Mouse (Mus musculus) limb, embryonic 14.5 days (tissue): Measurements from ENCODE around the gene Mras. TPM values are rescaled to one million over a fixed set of nuclear protein-coding genes. Genes with fewer than 3 reads are reported as not detected.

Experiments
- ATAC-seq: fragments of 200-750 bp; cut with Nextera tagmentation; 2 replicates; pipeline ENCODE4 v1.8.0; 2017; ENCODE audit warnings: low read depth, moderate number of reproducible peaks, moderate TSS enrichment; ENCODE audit not compliant: low FRiP score
- DNase-seq: peaks from one replicate; pipeline ENCODE4 v3.0.0-alpha.2; 2015; ENCODE audit warnings: low spot score
- H3K27ac ChIP-seq: fragments of 300-500 bp; sonication (generic); replicated peaks from 2 replicates; pipeline ENCODE4 v1.5.1; 2014; ENCODE audit warnings: low read depth, mild to moderate bottlenecking, low read length, moderate library complexity, mixed read lengths
- H3K27me3 ChIP-seq: fragments of 300-500 bp; sonication (generic); 2 replicates; pipeline ENCODE4 v1.6.1; 2014; ENCODE audit warnings: low read length, mixed read lengths; ENCODE audit not compliant: control insufficient read depth, insufficient read depth
- H3K36me3 ChIP-seq: fragments of 300-500 bp; sonication (generic); 2 replicates; pipeline ENCODE4 v1.6.1; 2014; ENCODE audit warnings: mild to moderate bottlenecking, low read length, moderate library complexity, mixed read lengths; ENCODE audit not compliant: control insufficient read depth, insufficient read depth
- H3K4me1 ChIP-seq: fragments of 300-500 bp; sonication (generic); 2 replicates; pipeline ENCODE4 v1.6.1; 2014; ENCODE audit warnings: antibody characterized with exemption, low read length, mixed read lengths; ENCODE audit not compliant: control insufficient read depth, insufficient read depth
- H3K4me2 ChIP-seq: fragments of 300-500 bp; sonication (generic); replicated peaks from 2 replicates; pipeline ENCODE4 v1.6.1; 2014; ENCODE audit warnings: low read depth, mild to moderate bottlenecking, low read length, moderate library complexity; ENCODE audit not compliant: severe bottlenecking
- H3K4me3 ChIP-seq: fragments of 300-500 bp; sonication (generic); replicated peaks from 2 replicates; pipeline ENCODE4 v1.5.1; 2014; ENCODE audit warnings: low read length
- H3K9ac ChIP-seq: fragments of 300-500 bp; sonication (generic); 2 replicates; pipeline ENCODE4 v1.6.1; 2014; ENCODE audit warnings: mild to moderate bottlenecking, low read depth, low read length, moderate library complexity; ENCODE audit not compliant: severe bottlenecking
- H3K9me3 ChIP-seq: fragments of 300-500 bp; sonication (generic); 2 replicates; pipeline ENCODE4 v1.6.1; 2016; ENCODE audit warnings: low read length; ENCODE audit not compliant: control insufficient read depth
- POLR2A ChIP-seq: fragments of 200-500 bp; IDR thresholded peaks from 2 replicates; pipeline ENCODE4 v1.8.0; 2012; ENCODE audit warnings: inconsistent platforms, mild to moderate bottlenecking, moderate library complexity, borderline replicate concordance; ENCODE audit not compliant: insufficient read depth, insufficient read length; ENCODE audit errors: extremely low read depth
- WGBS: fragments of 180-500 bp; shearing (Covaris S2); extraction: QIAGEN DNeasy Blood & Tissue Kit; methylation state at CpG from one replicate; pipeline ENCODE4 v1.1.7; 2014; 5-methylcytosine and 5-hydroxymethylcytosine counted together
- polyA plus RNA-seq, 2 experiments: library from polyadenylated mRNA; depleted of rRNA in 1 of 2; stranded (reverse) in 1 of 2; unstranded in 1 of 2; fragments of >200 nt; fragmentation: Nextera tagmentation in 1 of 2; extraction: Ambion mirVana in 1 of 2; gene quantifications; 2 replicates each; pipeline versions ENCODE4 v1.2.1 to v1.2.3; 2012 to 2014

Gene Mras
- polyA plus RNA-seq, 2 experiments, result 23.3 to 23.7 TPM

GRCm38 (mm10) chr9:99464876-99465275, 27.7 kb upstream of the Mras start:
- TF ChIP-seq POLR2A, result no peak
- Histone ChIP-seq H3K4me2 (no peak overlapping the region), H3K4me1 (no peaks in the 10 kb centered on the region), H3K9ac (no peak overlapping the region), H3K9me3 (no peaks in the 10 kb centered on the region), H3K4me3 (no peak overlapping the region), H3K36me3 (no peaks in the 10 kb centered on the region), H3K27ac (no peak overlapping the region), H3K27me3 (no peaks in the 10 kb centered on the region)
- no peak for DNase-seq
- WGBS, result 72% methylated on average over 6 of the region's 6 CpGs
- ATAC-seq, result no peak

GRCm38 (mm10) chr9:99459730-99460129, 22.5 kb upstream of the Mras start:
- no peak for DNase-seq
- no peak for ATAC-seq
- WGBS, result 98% methylated on average over 4 of the region's 4 CpGs
- Histone ChIP-seq H3K4me3 (no peak overlapping the region), H3K27ac (no peak overlapping the region), H3K9ac (no peak overlapping the region), H3K27me3 (no peaks in the 10 kb centered on the region), H3K4me1 (no peaks in the 10 kb centered on the region), H3K9me3 (no peaks in the 10 kb centered on the region), H3K36me3 (no peaks in the 10 kb centered on the region), H3K4me2 (no peak overlapping the region)
- no peak for TF ChIP-seq POLR2A

GRCm38 (mm10) chr9:99458529-99459208, 21.5 kb upstream of the Mras start:
- ATAC-seq, result no peak
- no peaks in the 10 kb centered on the region for H3K9me3 ChIP-seq
- no peak for TF ChIP-seq POLR2A
- H3K4me3 ChIP-seq, result no peak overlapping the region
- H3K4me1 ChIP-seq, result no peaks in the 10 kb centered on the region
- 40% methylated on average over 12 of the region's 12 CpGs for WGBS
- H3K27me3 ChIP-seq, result no peaks in the 10 kb centered on the region
- no peak overlapping the region for H3K9ac ChIP-seq
- no peaks in the 10 kb centered on the region for H3K36me3 ChIP-seq
- no peak overlapping the region for H3K27ac ChIP-seq
- no peak for DNase-seq
- no peak overlapping the region for H3K4me2 ChIP-seq

GRCm38 (mm10) chr9:99454211-99454610, 17.0 kb upstream of the Mras start:
- H3K4me1 ChIP-seq, result peaks cover 4% of the 10 kb centered on the region; the same call in 1 of the 2 replicates
- DNase-seq (no peak), ATAC-seq (no peak)
- H3K9ac ChIP-seq, result no peak overlapping the region
- H3K4me2 ChIP-seq, result no peak overlapping the region
- H3K27ac ChIP-seq, result no peak overlapping the region
- H3K9me3 ChIP-seq, result no peaks in the 10 kb centered on the region
- TF ChIP-seq POLR2A, result no peak
- H3K36me3 ChIP-seq, result no peaks in the 10 kb centered on the region
- no peaks in the 10 kb centered on the region for H3K27me3 ChIP-seq
- 76% methylated on average over 4 of the region's 4 CpGs for WGBS
- H3K4me3 ChIP-seq, result no peak overlapping the region

GRCm38 (mm10) chr9:99451161-99451560, 14.0 kb upstream of the Mras start, which contains the start of gene Nme9:
TSS of gene Nme9 (plus strand) at chr9:99451475.
- H3K9me3 ChIP-seq, result no peaks in the 10 kb centered on the region
- H3K36me3 ChIP-seq, result no peaks in the 10 kb centered on the region
- no peak for DNase-seq
- WGBS, result 13% methylated on average over 14 of the region's 14 CpGs
- H3K4me1 ChIP-seq, result peaks cover 4% of the 10 kb centered on the region; the same call in 1 of the 2 replicates
- H3K4me3 ChIP-seq, result no peak within 1 kb of the TSS
- H3K9ac ChIP-seq, result no peak within 1 kb of the TSS
- ATAC-seq, result no peak
- no peak for TF ChIP-seq POLR2A
- no peaks in the 10 kb centered on the region for H3K27me3 ChIP-seq
- H3K27ac ChIP-seq, result no peak within 1 kb of the TSS
- H3K4me2 ChIP-seq, result 0 out of 2 replicates have a peak within 1 kb of the TSS, but pooled peaks have one; percentile 10
